Mouse (Mus musculus) heart, postnatal 0 days (tissue): ENCODE data around the gene Gm20219. TPM values are rescaled to one million over a fixed set of nuclear protein-coding genes. Genes with fewer than 3 reads are reported as not detected.

Source experiments
- ATAC-seq: fragments of 200-750 bp; cut with Nextera tagmentation; 2 replicates; pipeline ENCODE4 v1.8.0; 2017; ENCODE audit warnings: low read depth, moderate number of reproducible peaks, moderate library complexity; ENCODE audit not compliant: insufficient read depth
- DNase-seq: peaks from one replicate; pipeline ENCODE4 v3.0.0-alpha.2; 2016; ENCODE audit warnings: low spot score
- H3K27ac ChIP-seq: fragments of 300-500 bp; sonication (generic); 2 replicates; pipeline ENCODE4 v1.5.1; 2014; ENCODE audit warnings: low read depth, mild to moderate bottlenecking
- H3K27me3 ChIP-seq: fragments of 300-500 bp; sonication (generic); 2 replicates; pipeline ENCODE4 v1.6.1; 2014; ENCODE audit warnings: low read length, mixed read lengths; ENCODE audit not compliant: control insufficient read depth, insufficient read depth
- H3K36me3 ChIP-seq: fragments of 300-500 bp; sonication (generic); replicated peaks from 2 replicates; pipeline ENCODE4 v1.6.1; 2014; ENCODE audit warnings: low read length, mixed read lengths; ENCODE audit not compliant: control insufficient read depth, insufficient read depth
- H3K4me1 ChIP-seq: fragments of 300-500 bp; sonication (generic); 2 replicates; pipeline ENCODE4 v1.6.1; 2014; ENCODE audit warnings: antibody characterized with exemption; ENCODE audit not compliant: control insufficient read depth, insufficient read depth
- H3K4me2 ChIP-seq: fragments of 300-500 bp; sonication (generic); 2 replicates; pipeline ENCODE4 v1.6.1; 2014; ENCODE audit warnings: low read depth, mild to moderate bottlenecking, low read length, moderate library complexity
- H3K4me3 ChIP-seq: fragments of 300-500 bp; sonication (generic); 2 replicates; pipeline ENCODE4 v1.5.1; 2014; ENCODE audit warnings: low read depth, low read length
- H3K9ac ChIP-seq: fragments of 300-500 bp; sonication (generic); replicated peaks from 2 replicates; pipeline ENCODE4 v1.6.1; 2014; ENCODE audit warnings: low read depth, low read length, mixed read lengths
- H3K9me3 ChIP-seq: fragments of 300-500 bp; sonication (generic); replicated peaks from 2 replicates; pipeline ENCODE4 v1.6.1; 2016; ENCODE audit warnings: low read length; ENCODE audit not compliant: control insufficient read depth
- CTCF ChIP-seq: IDR thresholded peaks from 2 replicates; pipeline ENCODE4 v1.5.1; 2016; ENCODE audit warnings: antibody characterized with exemption, control low read depth, low read depth
- EP300 ChIP-seq: IDR thresholded peaks from 2 replicates; pipeline ENCODE4 v1.6.1; 2016; ENCODE audit warnings: antibody characterized with exemption, low read depth
- WGBS: fragments of 180-500 bp; shearing (Covaris S2); extraction: QIAGEN DNeasy Blood & Tissue Kit; methylation state at CpG from one replicate; pipeline ENCODE4 v1.1.7; 2014; 5-methylcytosine and 5-hydroxymethylcytosine counted together
- polyA plus RNA-seq: library from polyadenylated mRNA; unstranded; fragments of >200 nt; fragmentation: Nextera tagmentation; extraction: Ambion mirVana; gene quantifications from 2 replicates; pipeline ENCODE4 v1.2.1, GENCODE M21; 2015
- total RNA-seq: library from RNA; depleted of rRNA; stranded (reverse); fragments of >200 nt; gene quantifications from 2 replicates; pipeline ENCODE4 v1.2.3, GENCODE M21; 2014; ENCODE audit warnings: low replicate concordance

The Gm20219 gene
- total and polyA plus RNA-seq, 2 experiments from 2014 or later: 0.08 TPM; not detected in 1

GRCm38 (mm10) chr17:56537912-56538311 lies 16.3 kb downstream of the Gm20219 start:
- Histone ChIP-seq H3K36me3 (no peaks in the 10 kb centered on the region), H3K9me3 (no peaks in the 10 kb centered on the region), H3K4me3 (no peak overlapping the region), H3K27me3 (no peaks in the 10 kb centered on the region), H3K4me1 (no peaks in the 10 kb centered on the region), H3K9ac (no peak overlapping the region), H3K4me2 (no peak overlapping the region), H3K27ac (no peak overlapping the region)
- TF ChIP-seq EP300: no peak
- peak; percentile 15; the same call in 1 of the 2 replicates for TF ChIP-seq CTCF
- DNase-seq: no peak
- 27% methylated on average over 8 of the region's 8 CpGs for WGBS
- ATAC-seq: no peak

- DNase-seq (no peak), ATAC-seq (no peak)
- Histone ChIP-seq H3K27ac (no peak overlapping the region), H3K9ac (no peak overlapping the region), H3K4me2 (no peak overlapping the region), H3K4me3 (no peak overlapping the region), H3K36me3 (no peaks in the 10 kb centered on the region), H3K9me3 (peaks cover 3% of the 10 kb centered on the region; the same call in 1 of the 2 replicates), H3K4me1 (no peaks in the 10 kb centered on the region), H3K27me3 (no peaks in the 10 kb centered on the region)
- WGBS: 73% methylated on average over 3 of the region's 3 CpGs
- TF ChIP-seq CTCF (no peak), EP300 (no peak)
These were observed 17.3 kb downstream of the Gm20219 start for GRCm38 (mm10) chr17:56536874-56537273.

GRCm38 (mm10) chr17:56536192-56536591 lies 18.0 kb downstream of the Gm20219 start:
- Histone ChIP-seq H3K27me3 (no peaks in the 10 kb centered on the region), H3K27ac (no peak overlapping the region), H3K4me2 (no peak overlapping the region), H3K36me3 (no peaks in the 10 kb centered on the region), H3K4me1 (no peaks in the 10 kb centered on the region), H3K9me3 (peaks cover 5% of the 10 kb centered on the region; the same call in 1 of the 2 replicates), H3K4me3 (no peak overlapping the region), H3K9ac (no peak overlapping the region)
- ATAC-seq (no peak), DNase-seq (no peak)
- TF ChIP-seq CTCF (no peak), EP300 (no peak)
- WGBS: 75% methylated on average over 14 of the region's 14 CpGs

GRCm38 (mm10) chr17:56524943-56525342 lies 29.2 kb downstream of the Gm20219 start:
- DNase-seq (no peak), ATAC-seq (no peak)
- H3K27me3 ChIP-seq: no peaks in the 10 kb centered on the region
- no peak overlapping the region for H3K4me2 ChIP-seq
- no peaks in the 10 kb centered on the region for H3K9me3 ChIP-seq
- no peak overlapping the region for H3K9ac ChIP-seq
- WGBS: 67% methylated on average over 4 of the region's 4 CpGs
- TF ChIP-seq EP300: no peak
- no peak for TF ChIP-seq CTCF
- H3K27ac ChIP-seq: no peak overlapping the region
- H3K36me3 ChIP-seq: no peaks in the 10 kb centered on the region
- H3K4me3 ChIP-seq: no peak overlapping the region
- no peaks in the 10 kb centered on the region for H3K4me1 ChIP-seq

GRCm38 (mm10) chr17:56522744-56523143 lies 31.4 kb downstream of the Gm20219 start:
- H3K27ac ChIP-seq: no peak overlapping the region
- no peak overlapping the region for H3K4me2 ChIP-seq
- DNase-seq (no peak), ATAC-seq (no peak)
- no peaks in the 10 kb centered on the region for H3K9me3 ChIP-seq
- 65% methylated on average over 1 of the region's 1 CpGs for WGBS
- no peak overlapping the region for H3K9ac ChIP-seq
- H3K4me1 ChIP-seq: no peaks in the 10 kb centered on the region
- TF ChIP-seq EP300 (no peak), CTCF (no peak)
- H3K36me3 ChIP-seq: no peaks in the 10 kb centered on the region
- H3K27me3 ChIP-seq: no peaks in the 10 kb centered on the region
- no peak overlapping the region for H3K4me3 ChIP-seq

GRCm38 (mm10) chr17:56515690-56516410 lies 38.3 kb downstream of the Gm20219 start:
- 16% methylated on average over 13 of the region's 13 CpGs for WGBS
- no peaks in the 10 kb centered on the region for H3K36me3 ChIP-seq
- TF ChIP-seq CTCF (no peak), EP300 (no peak)
- no peak overlapping the region for H3K4me3 ChIP-seq
- ATAC-seq (no peak), DNase-seq (no peak)
- no peak overlapping the region for H3K9ac ChIP-seq
- no peak overlapping the region for H3K4me2 ChIP-seq
- H3K9me3 ChIP-seq: no peaks in the 10 kb centered on the region
- H3K27me3 ChIP-seq: peaks cover 46% of the 10 kb centered on the region
- H3K27ac ChIP-seq: no peak overlapping the region
- no peaks in the 10 kb centered on the region for H3K4me1 ChIP-seq
